Mouse (Mus musculus): ENCODE data around the gene Bend6. TPM values are rescaled to one million over a fixed set of nuclear protein-coding genes. Genes with fewer than 3 reads are reported as not detected.

Bend6 gene
- total RNA-seq, 1 experiment from 2014 or later: 0.85 TPM

Other genes starting within 250 kb of the Bend6 start
- gene Prim2, start 238.0 kb downstream of the Bend6 start, total RNA-seq (2021): 8.4 and 8.5 TPM in 2 replicates
- 12.0 and 15.2 TPM in 2 replicates for gene Rab23, start 187.9 kb downstream of the Bend6 start, total RNA-seq (2021)
- 17.8 and 18.7 TPM in 2 replicates for gene Bag2, start 150.0 kb downstream of the Bend6 start, total RNA-seq (2021)
- gene Zfp451, start 93.2 kb downstream of the Bend6 start, total RNA-seq (2021): 31.6 and 33.2 TPM in 2 replicates
- 115 and 125 TPM in 2 replicates for gene Dst, start 409 bp upstream of the Bend6 start, total RNA-seq (2021)